Mouse (Mus musculus) gonadal fat pad, adult 2 months (tissue): ENCODE measurements around the gene Psmb6. TPM values are rescaled to one million over a fixed set of nuclear protein-coding genes. Genes with fewer than 3 reads are reported as not detected.
"Not testable (repeated sequence)": the region's sequence is repeated elsewhere in the genome, so short reads cannot be mapped to it uniquely, and the experiment has no call there.

Experiments used
- DNase-seq: peaks from one replicate; pipeline ENCODE4 v3.0.0-alpha.2; 2012; ENCODE audit warnings: low read depth
- polyA plus RNA-seq: library from polyadenylated mRNA; depleted of rRNA; stranded (reverse); fragments of >200 nt; gene quantifications from 2 replicates; pipeline ENCODE4 v1.2.3, GENCODE M21; 2012; rRNA removed

Psmb6 gene
- polyA plus RNA-seq, 1 experiment: 410 TPM

DNA sequence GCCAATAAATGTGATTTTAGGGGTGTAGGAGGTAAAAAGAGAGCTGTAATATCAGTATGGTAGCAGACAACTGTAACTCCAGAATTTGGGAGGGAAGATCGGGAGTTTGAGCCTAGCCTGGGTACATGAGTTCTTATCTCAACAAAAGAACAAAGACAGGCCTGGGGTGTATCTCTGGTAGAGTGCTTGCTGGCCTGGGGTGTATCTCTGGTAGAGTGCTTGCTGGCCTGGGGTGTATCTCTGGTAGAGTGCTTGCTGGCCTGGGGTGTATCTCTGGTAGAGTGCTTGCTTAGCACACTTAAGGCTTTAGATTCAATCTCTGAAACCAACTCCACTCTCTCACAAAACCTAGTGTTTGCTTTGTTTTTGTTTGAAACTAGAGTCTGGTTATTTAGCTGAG is 45.4 kb downstream of the Psmb6 start:
- DNase-seq: not testable (repeated sequence)

DNA sequence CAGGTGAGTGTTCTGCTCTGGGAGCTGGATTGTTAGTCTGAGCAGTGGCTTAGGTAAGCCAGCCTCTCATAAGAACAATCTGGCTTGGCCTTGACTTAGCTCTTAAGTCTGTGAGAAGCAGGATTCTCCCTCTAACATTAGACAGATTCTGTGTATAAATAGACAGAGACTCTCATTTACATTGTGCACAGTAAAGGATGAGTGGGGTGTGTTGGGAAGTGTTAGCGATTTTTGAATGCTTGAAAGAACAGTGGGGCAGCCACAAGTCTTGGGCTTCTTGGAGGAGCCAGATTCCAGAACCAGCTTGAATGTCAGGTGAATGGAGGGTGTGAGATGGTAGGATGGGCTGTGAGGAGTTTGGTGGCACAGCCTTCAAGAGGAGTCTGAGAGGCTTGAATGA is 46.5 kb downstream of the Psmb6 start:
- DNase-seq: no peak

DNA sequence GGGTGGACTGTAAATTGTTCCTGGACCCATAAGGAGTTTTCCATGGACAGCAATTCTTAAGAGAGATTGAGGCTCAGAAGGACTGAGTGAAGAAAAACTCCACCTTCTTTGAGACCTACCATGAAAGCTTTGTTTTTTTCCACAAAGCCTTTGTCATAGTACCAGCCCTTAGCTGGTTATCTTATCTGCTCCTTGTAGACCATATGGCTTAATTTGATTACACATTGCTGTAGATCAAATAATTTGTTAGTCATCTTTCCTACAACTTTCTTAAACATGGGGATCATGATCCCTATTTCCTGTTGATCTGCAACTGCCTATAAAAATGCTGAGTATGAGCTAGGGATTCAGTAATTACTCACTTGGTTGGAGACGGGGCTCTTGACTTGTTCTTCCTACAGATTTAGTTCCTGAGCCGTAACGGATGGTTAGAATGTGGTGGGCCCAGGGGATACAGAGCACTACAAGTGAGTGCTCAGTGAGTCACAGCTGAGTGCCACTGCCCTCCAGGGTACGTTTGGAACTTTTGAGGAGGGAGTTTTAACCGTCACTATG is 47.3 kb downstream of the Psmb6 start:
- no peak for DNase-seq

DNA sequence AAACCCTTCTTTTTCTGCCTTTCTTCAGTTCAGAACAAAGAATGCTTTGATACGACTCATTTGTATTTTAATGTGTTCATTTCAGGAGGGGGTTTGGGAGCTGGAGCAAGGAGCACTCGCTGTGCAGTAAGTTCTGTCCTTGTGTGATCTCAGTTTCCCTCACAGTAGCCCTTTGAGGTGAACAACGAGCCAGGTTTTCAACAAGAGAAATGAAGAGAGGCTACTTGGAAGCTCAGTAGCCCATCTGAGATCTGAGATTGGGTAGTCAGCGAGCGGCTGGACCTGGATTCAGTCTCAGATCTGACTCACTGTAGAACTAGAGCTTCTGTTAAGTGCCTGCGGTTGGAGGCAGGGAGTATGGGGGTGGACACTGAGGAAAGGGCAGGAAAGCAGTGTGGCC is 48.7 kb downstream of the Psmb6 start:
- DNase-seq: no peak

DNA sequence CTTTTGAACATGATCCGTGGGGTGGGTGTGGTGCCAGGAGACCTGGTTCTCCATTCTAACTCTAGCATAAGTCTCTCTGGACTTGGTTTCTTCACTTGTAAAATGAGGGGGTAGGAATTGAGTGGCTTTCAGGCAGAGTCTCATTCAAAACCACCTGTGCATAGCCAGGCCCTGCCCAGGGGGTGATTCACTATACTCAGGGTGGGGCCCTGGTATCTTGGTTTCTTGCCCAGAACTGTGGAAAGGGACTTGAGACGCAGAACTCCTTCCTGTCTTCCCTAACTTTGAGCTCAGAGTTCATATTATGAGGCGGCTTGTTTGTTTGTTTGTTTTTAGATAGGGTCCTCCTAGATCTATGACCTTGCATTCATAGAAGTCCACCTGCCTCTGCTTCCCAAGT is 52.0 kb downstream of the Psmb6 start:
- DNase-seq: no peak

Other genes with a start within 250 kb of the Psmb6 start
- gene Alox12e, start 202.7 kb upstream of the Psmb6 start, polyA plus RNA-seq: 2.2 and 3.1 TPM in 2 replicates
- gene Alox15, start 173.3 kb upstream of the Psmb6 start, polyA plus RNA-seq: 5.8 and 6.8 TPM in 2 replicates
- gene Pelp1, start 115.3 kb upstream of the Psmb6 start, polyA plus RNA-seq: 15.2 and 16.4 TPM in 2 replicates
- gene Arrb2, start 92.7 kb upstream of the Psmb6 start, polyA plus RNA-seq: 58.5 and 60.4 TPM in 2 replicates
- gene Med11, start 73.4 kb upstream of the Psmb6 start, polyA plus RNA-seq: 19.4 and 21.9 TPM in 2 replicates
- gene Zmynd15, start 65.9 kb upstream of the Psmb6 start, polyA plus RNA-seq: 3.3 and 4.8 TPM in 2 replicates
- 15.4 and 16.9 TPM in 2 replicates for gene Cxcl16, start 65.4 kb upstream of the Psmb6 start, polyA plus RNA-seq
- 0.84 and 1.7 TPM in 2 replicates for gene Tm4sf5, start 20.1 kb upstream of the Psmb6 start, polyA plus RNA-seq
- gene Vmo1, start 10.8 kb upstream of the Psmb6 start, polyA plus RNA-seq: 0.29 TPM in 1 of 2 replicates, not detected in the other
- gene Gltpd2, start 6.2 kb upstream of the Psmb6 start, polyA plus RNA-seq: 0.36 TPM in 1 of 2 replicates, not detected in the other
- gene Gm40193, start 7.6 kb downstream of the Psmb6 start, polyA plus RNA-seq: not detected in 2 replicates
- 27.0 and 28.1 TPM in 2 replicates for gene Pld2, start 14.7 kb downstream of the Psmb6 start, polyA plus RNA-seq
- 78.8 and 86.9 TPM in 2 replicates for gene Mink1, start 37.5 kb downstream of the Psmb6 start, polyA plus RNA-seq
- 5.1 and 7.1 TPM in 2 replicates for gene 4930544D05Rik, start 90.5 kb downstream of the Psmb6 start, polyA plus RNA-seq
- gene Chrne, start 93.8 kb downstream of the Psmb6 start, polyA plus RNA-seq: 0.28 and 0.57 TPM in 2 replicates
- 0.08 and 0.29 TPM in 2 replicates for gene Gp1ba, start 113.8 kb downstream of the Psmb6 start, polyA plus RNA-seq
- 93.2 and 93.4 TPM in 2 replicates for gene Rnf167, start 121.9 kb downstream of the Psmb6 start, polyA plus RNA-seq
- gene Slc25a11, start 122.1 kb downstream of the Psmb6 start, polyA plus RNA-seq: 164 and 171 TPM in 2 replicates
- gene Pfn1, start 129.3 kb downstream of the Psmb6 start, polyA plus RNA-seq: 614 and 704 TPM in 2 replicates
- 21.6 and 21.9 TPM in 2 replicates for gene Eno3, start 131.8 kb downstream of the Psmb6 start, polyA plus RNA-seq
- 45.7 and 61.0 TPM in 2 replicates for gene Spag7, start 144.0 kb downstream of the Psmb6 start, polyA plus RNA-seq
- 17.7 and 29.9 TPM in 2 replicates for gene Camta2, start 162.7 kb downstream of the Psmb6 start, polyA plus RNA-seq
- 11.9 and 12.4 TPM in 2 replicates for gene Inca1, start 174.8 kb downstream of the Psmb6 start, polyA plus RNA-seq
- gene Kif1c, start 175.2 kb downstream of the Psmb6 start, polyA plus RNA-seq: 98.2 and 102 TPM in 2 replicates
- gene Zfp3, start 238.8 kb downstream of the Psmb6 start, polyA plus RNA-seq: 2.9 and 3.7 TPM in 2 replicates